Mouse (Mus musculus) mature B cell (primary cell): ENCODE results near the gene Pex14.
"Not testable (repeated sequence)": the region's sequence is repeated elsewhere in the genome, so short reads cannot be mapped to it uniquely, and the experiment has no call there.

ENCODE experiments used
- in situ Hi-C: fragments of 300-500 bp; cut with MboI; formaldehyde crosslinking; loops from 2 replicates; pipeline ENCODE4 v1.14.3; 2019

Gene Pex14

GRCm38 (mm10) chr4:149103875-149104561, 4.3 kb upstream of the Pex14 start, which contains the start of gene Dffa:
Gene Dffa (plus strand): TSS chr4:149104146.
- in situ Hi-C loops, result no loop called here

- in situ Hi-C loops, result no loop called here
Observed at GRCm38 (mm10) chr4:149101456-149101855, 1.8 kb upstream of the Pex14 start.

GRCm38 (mm10) chr4:149100449-149100848, 773 bp upstream of the Pex14 start:
- in situ Hi-C loops, result not testable (repeated sequence)

GRCm38 (mm10) chr4:149098571-149098970, 1.1 kb downstream of the Pex14 start:
- in situ Hi-C loops, result no loop called here

- in situ Hi-C loops, result no loop called here
Observed at GRCm38 (mm10) chr4:149097956-149098355, 1.7 kb downstream of the Pex14 start.

GRCm38 (mm10) chr4:149091364-149091763, 8.3 kb downstream of the Pex14 start:
- in situ Hi-C loops, result no loop called here

GRCm38 (mm10) chr4:149085381-149085780, 14.3 kb downstream of the Pex14 start:
- in situ Hi-C loops, result no loop called here

GRCm38 (mm10) chr4:149081528-149081927, 18.1 kb downstream of the Pex14 start:
- in situ Hi-C loops, result no loop called here

GRCm38 (mm10) chr4:149080111-149080510, 19.6 kb downstream of the Pex14 start:
- in situ Hi-C loops, result no loop called here

GRCm38 (mm10) chr4:149079629-149080028, 20.0 kb downstream of the Pex14 start:
- in situ Hi-C loops, result no loop called here

GRCm38 (mm10) chr4:149078261-149078660, 21.4 kb downstream of the Pex14 start:
- in situ Hi-C loops, result no loop called here

- in situ Hi-C loops, result no loop called here
Observed at GRCm38 (mm10) chr4:149075871-149076575, 23.7 kb downstream of the Pex14 start.

GRCm38 (mm10) chr4:149075073-149075472, 24.6 kb downstream of the Pex14 start:
- in situ Hi-C loops, result no loop called here

GRCm38 (mm10) chr4:149066672-149067551, 32.8 kb downstream of the Pex14 start:
- in situ Hi-C loops, result no loop called here

- in situ Hi-C loops, result no loop called here
Observed at GRCm38 (mm10) chr4:149064061-149064854, 35.4 kb downstream of the Pex14 start.

GRCm38 (mm10) chr4:149062406-149063318, 37.0 kb downstream of the Pex14 start:
- in situ Hi-C loops, result no loop called here

GRCm38 (mm10) chr4:149061432-149061718, 38.3 kb downstream of the Pex14 start:
- in situ Hi-C loops, result no loop called here

- in situ Hi-C loops, result no loop called here
Observed at GRCm38 (mm10) chr4:149060621-149061431, 38.9 kb downstream of the Pex14 start.

GRCm38 (mm10) chr4:149059713-149060112, 40.0 kb downstream of the Pex14 start:
- in situ Hi-C loops, result no loop called here

GRCm38 (mm10) chr4:149058298-149058697, 41.4 kb downstream of the Pex14 start:
- in situ Hi-C loops, result no loop called here
